Mouse (Mus musculus) small intestine, adult 2 months (tissue): ENCODE data around the gene Gm43720. TPM values are rescaled to one million over a fixed set of nuclear protein-coding genes. Genes with fewer than 3 reads are reported as not detected.
"Not testable (repeated sequence)": the region's sequence is repeated elsewhere in the genome, so short reads cannot be mapped to it uniquely, and the experiment has no call there.

ENCODE experiments used
- H3K27ac ChIP-seq: fragments of 200-500 bp; 2 replicates; pipeline ENCODE4 v1.5.1; 2012; ENCODE audit warnings: low read depth, low read length, control low read depth, inconsistent platforms; ENCODE audit not compliant: insufficient read depth
- H3K27me3 ChIP-seq: fragments of 200-500 bp; 2 replicates; pipeline ENCODE4 v1.6.1; 2012; ENCODE audit warnings: mild to moderate bottlenecking, moderate library complexity, low read length, inconsistent platforms; ENCODE audit not compliant: control insufficient read depth, insufficient read depth
- H3K36me3 ChIP-seq: fragments of 200-500 bp; 2 replicates; pipeline ENCODE4 v1.6.1; 2012; ENCODE audit warnings: mild to moderate bottlenecking, low read length, control low read depth, inconsistent platforms; ENCODE audit not compliant: control insufficient read depth, insufficient read depth
- H3K4me1 ChIP-seq: fragments of 200-500 bp; 2 replicates; pipeline ENCODE4 v1.6.1; 2012; ENCODE audit warnings: low read length, inconsistent platforms, mixed read lengths; ENCODE audit not compliant: control insufficient read depth, insufficient read depth, insufficient read length
- H3K4me3 ChIP-seq: fragments of 200-500 bp; 2 replicates; pipeline ENCODE4 v1.5.1; 2012; ENCODE audit warnings: low read depth, mild to moderate bottlenecking, control low read depth, inconsistent platforms, low read length, moderate library complexity
- CTCF ChIP-seq: fragments of 200-500 bp; IDR thresholded peaks from 2 replicates; pipeline ENCODE4 v1.5.1; 2012; ENCODE audit warnings: low read depth, mild to moderate bottlenecking, control low read depth, inconsistent platforms, low read length, moderate library complexity, mixed read lengths; ENCODE audit not compliant: insufficient replicate concordance, insufficient read length; ENCODE audit errors: extremely low read depth
- POLR2A ChIP-seq: fragments of 200-500 bp; IDR thresholded peaks from 2 replicates; pipeline ENCODE4 v1.6.1; 2012; ENCODE audit warnings: low read depth, mild to moderate bottlenecking, control low read depth, inconsistent platforms, low read length, moderate library complexity
- WGBS: fragments of 180-500 bp; shearing (Covaris S2); methylation state at CpG from one replicate; pipeline ENCODE4 v1.1.7; 2018; 5-methylcytosine and 5-hydroxymethylcytosine counted together
- polyA plus RNA-seq: library from polyadenylated mRNA; depleted of rRNA; stranded (reverse); fragments of >200 nt; gene quantifications from 2 replicates; pipeline ENCODE4 v1.2.3, GENCODE M21; 2012

The Gm43720 gene
- polyA plus RNA-seq, 1 experiment: not detected

- WGBS: 81% methylated on average over 3 of the region's 3 CpGs
- Histone ChIP-seq H3K27me3 (no peaks in the 10 kb centered on the region), H3K36me3 (no peaks in the 10 kb centered on the region), H3K4me3 (no peak overlapping the region), H3K4me1 (no peaks in the 10 kb centered on the region), H3K27ac (no peak overlapping the region)
- TF ChIP-seq CTCF (no peak), POLR2A (no peak)
These were observed 50.2 kb downstream of the Gm43720 start for GRCm38 (mm10) chr5:138229511-138229910.

DNA sequence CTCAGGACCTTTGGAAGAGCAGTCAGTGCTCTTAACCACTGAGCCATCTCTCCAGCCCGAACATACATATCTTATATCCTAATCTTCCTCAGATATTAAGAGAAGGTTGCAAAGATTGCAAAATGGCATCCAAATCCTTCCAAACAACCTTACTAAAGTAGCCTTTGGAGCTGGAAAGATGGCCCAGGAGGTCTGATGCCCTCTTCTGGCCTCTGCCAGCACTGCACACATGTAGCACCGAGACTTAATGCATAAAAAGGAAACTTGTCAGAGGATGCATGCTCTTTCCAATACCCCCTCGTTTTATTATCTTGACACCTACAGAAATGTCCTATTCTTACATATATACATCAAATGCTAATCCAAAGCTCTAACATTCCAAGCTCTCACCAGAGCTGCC lies 51.7 kb downstream of the Gm43720 start:
- H3K4me3 ChIP-seq: no peak overlapping the region
- 47% methylated on average over 3 of the region's 3 CpGs for WGBS
- no peaks in the 10 kb centered on the region for H3K27me3 ChIP-seq
- TF ChIP-seq POLR2A: no peak
- TF ChIP-seq CTCF: peak; percentile 44; the same call in 1 of the 2 replicates
- H3K36me3 ChIP-seq: no peaks in the 10 kb centered on the region
- no peak overlapping the region for H3K27ac ChIP-seq
- no peaks in the 10 kb centered on the region for H3K4me1 ChIP-seq

GRCm38 (mm10) chr5:138227367-138227766 lies 52.4 kb downstream of the Gm43720 start:
- WGBS: 47% methylated on average over 2 of the region's 2 CpGs

DNA sequence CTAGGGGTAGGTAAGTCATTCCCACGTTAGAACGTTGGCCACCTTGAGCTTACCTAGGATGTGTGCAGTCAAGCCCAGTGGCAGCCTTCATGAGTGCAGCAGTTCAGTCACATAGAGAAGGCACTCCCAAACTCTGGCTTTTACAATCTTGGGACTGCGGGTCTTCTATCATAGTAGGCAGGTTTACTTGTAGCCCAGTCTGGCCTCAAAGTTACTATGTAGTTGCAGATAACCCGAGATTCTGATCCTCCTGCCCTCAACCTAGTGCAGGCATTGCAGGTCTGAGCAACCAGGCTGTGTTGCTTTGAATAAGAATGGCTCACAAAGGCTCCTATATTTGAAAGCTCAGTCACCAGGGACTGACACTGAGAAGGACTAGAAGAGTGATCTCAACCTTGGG lies 53.3 kb downstream of the Gm43720 start:
- Histone ChIP-seq H3K4me3 (no peak overlapping the region), H3K27me3 (no peaks in the 10 kb centered on the region), H3K4me1 (no peaks in the 10 kb centered on the region), H3K27ac (no peak overlapping the region), H3K36me3 (no peaks in the 10 kb centered on the region)
- no peak for TF ChIP-seq POLR2A
- TF ChIP-seq CTCF: no peak
- WGBS: 67% methylated on average over 4 of the region's 4 CpGs

More at GRCm38 (mm10) chr5:138227367-138227766, 52.4 kb downstream of the Gm43720 start:
- no peak for TF ChIP-seq CTCF
- TF ChIP-seq POLR2A: no peak
- no peak overlapping the region for H3K27ac ChIP-seq
- no peaks in the 10 kb centered on the region for H3K4me1 ChIP-seq
- no peaks in the 10 kb centered on the region for H3K36me3 ChIP-seq
- H3K27me3 ChIP-seq: no peaks in the 10 kb centered on the region
- no peak overlapping the region for H3K4me3 ChIP-seq

DNA sequence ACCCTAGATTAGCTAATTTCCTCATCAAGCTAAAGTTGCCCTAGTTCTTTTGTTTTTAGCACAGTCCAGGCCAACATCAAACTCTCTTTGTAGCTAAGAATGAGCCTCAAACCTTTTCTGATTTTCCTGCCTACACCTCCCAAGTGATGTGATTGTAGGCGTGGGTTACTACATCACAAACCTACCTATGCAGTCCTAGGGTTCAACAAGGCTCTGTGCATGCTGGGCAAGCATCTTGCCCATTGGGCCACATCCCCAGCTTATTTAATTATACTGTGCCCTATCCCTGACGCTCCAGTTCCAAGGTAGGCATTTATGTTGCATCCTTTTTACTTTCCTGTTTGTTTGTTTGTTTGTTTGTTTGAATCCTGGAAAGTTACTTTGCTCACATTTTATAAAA lies 54.1 kb downstream of the Gm43720 start, which contains the start of gene Nxpe5:
Gene Nxpe5 (plus strand): TSS at position 199 of the 400 bp plus-strand sequence.
- no peak within 1 kb of the TSS for H3K4me3 ChIP-seq
- 48% methylated on average over 2 of the region's 2 CpGs for WGBS
- H3K4me1 ChIP-seq: no peaks in the 10 kb centered on the region
- no peaks in the 10 kb centered on the region for H3K36me3 ChIP-seq
- TF ChIP-seq CTCF (no peak), POLR2A (no peak)
- H3K27ac ChIP-seq: no peak within 1 kb of the TSS
- H3K27me3 ChIP-seq: no peaks in the 10 kb centered on the region

GRCm38 (mm10) chr5:138223287-138223686 lies 56.5 kb downstream of the Gm43720 start:
- Histone ChIP-seq H3K4me3 (no peak overlapping the region), H3K27ac (no peak overlapping the region), H3K27me3 (no peaks in the 10 kb centered on the region; the same call in 1 of the 2 replicates), H3K36me3 (no peaks in the 10 kb centered on the region), H3K4me1 (no peaks in the 10 kb centered on the region)
- WGBS: 43% methylated on average over 3 of the region's 3 CpGs
- TF ChIP-seq CTCF (no peak), POLR2A (no peak)

DNA sequence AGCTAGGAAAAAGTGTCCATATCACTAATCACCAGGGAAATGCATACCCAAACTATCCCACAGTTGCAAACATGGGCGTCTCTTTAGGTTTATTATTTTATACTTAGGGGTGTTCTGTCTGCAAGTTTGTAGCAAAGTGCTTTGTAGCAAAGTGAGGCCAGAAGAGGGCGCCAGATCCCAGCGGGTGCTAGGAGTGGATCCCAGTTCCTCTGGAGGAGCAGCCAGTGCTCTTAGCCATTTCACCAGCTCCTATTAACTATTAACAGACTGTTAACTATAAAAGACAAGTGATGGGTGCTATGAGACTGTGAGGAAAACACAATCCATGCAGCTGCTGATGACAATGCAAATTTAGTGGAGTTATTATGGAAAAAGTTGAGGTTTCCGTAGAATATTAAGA lies 57.6 kb downstream of the Gm43720 start:
- WGBS: 16% methylated on average over 4 of the region's 4 CpGs
- Histone ChIP-seq H3K4me3 (no peak overlapping the region), H3K27ac (no peak overlapping the region), H3K36me3 (no peaks in the 10 kb centered on the region), H3K4me1 (no peaks in the 10 kb centered on the region), H3K27me3 (no peaks in the 10 kb centered on the region; the same call in 1 of the 2 replicates)
- TF ChIP-seq CTCF: peak; percentile 83
- TF ChIP-seq POLR2A: no peak

DNA sequence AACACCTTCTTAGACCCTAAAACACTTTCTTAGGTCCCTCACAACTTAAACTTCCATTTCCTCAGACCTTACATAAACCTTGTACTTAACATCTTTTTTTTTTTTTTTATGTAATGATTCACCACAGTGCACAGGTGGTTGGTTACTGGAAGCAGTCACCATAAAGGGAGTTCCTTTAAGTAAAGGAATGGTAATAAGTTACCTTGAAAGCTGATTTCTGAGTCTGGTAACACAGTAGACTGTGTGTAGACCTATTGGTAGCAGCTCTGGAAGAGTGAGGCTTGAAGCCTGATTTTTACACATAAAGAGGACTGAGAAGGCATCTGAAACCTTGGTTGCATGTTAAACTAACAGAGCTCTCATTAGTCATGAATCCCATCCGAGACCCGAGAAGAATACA lies 59.9 kb downstream of the Gm43720 start:
- Histone ChIP-seq H3K36me3 (no peaks in the 10 kb centered on the region), H3K4me3 (no peak overlapping the region), H3K27ac (no peak overlapping the region), H3K4me1 (no peaks in the 10 kb centered on the region), H3K27me3 (no peaks in the 10 kb centered on the region; the same call in 1 of the 2 replicates)
- TF ChIP-seq CTCF: no peak
- TF ChIP-seq POLR2A: no peak
- 39% methylated on average over 2 of the region's 2 CpGs for WGBS

DNA sequence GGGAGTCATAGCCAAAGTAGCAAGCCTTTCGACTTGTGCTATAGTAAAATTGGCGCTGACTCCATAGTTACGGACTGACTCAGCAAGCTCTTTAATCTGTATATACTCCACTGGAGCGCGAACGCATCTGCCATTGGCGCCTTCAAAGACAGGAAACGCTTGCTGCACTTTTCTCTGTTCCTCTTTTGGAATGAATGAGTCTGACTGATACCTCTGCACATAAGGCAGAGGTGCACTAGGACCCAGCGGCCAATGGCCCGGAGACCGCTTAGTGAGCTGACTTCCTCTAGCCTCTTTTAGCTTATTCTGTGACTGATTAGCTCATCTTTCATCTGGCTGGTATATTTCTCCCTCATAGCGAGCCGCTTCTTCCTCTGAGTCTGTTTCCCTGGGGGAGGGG lies 63.1 kb downstream of the Gm43720 start:
- not testable (repeated sequence) for H3K36me3 ChIP-seq, H3K27me3 ChIP-seq, H3K27ac ChIP-seq, H3K4me3 ChIP-seq, H3K4me1 ChIP-seq
- 92% methylated on average over 13 of the region's 13 CpGs for WGBS
